Mouse (Mus musculus) intestine, embryonic 15.5 days (tissue): ENCODE results near the gene Col8a2. TPM values are rescaled to one million over a fixed set of nuclear protein-coding genes. Genes with fewer than 3 reads are reported as not detected.

Source experiments
- ATAC-seq: fragments of 200-750 bp; cut with Nextera tagmentation; 2 replicates; pipeline ENCODE4 v1.8.0; 2017; ENCODE audit warnings: moderate TSS enrichment, moderate library complexity
- H3K27ac ChIP-seq: fragments of 300-500 bp; sonication (generic); 2 replicates; pipeline ENCODE4 v1.5.1; 2015; ENCODE audit warnings: mild to moderate bottlenecking, inconsistent platforms
- H3K27me3 ChIP-seq: fragments of 300-500 bp; sonication (generic); replicated peaks from 2 replicates; pipeline ENCODE4 v1.6.1; 2015; ENCODE audit warnings: inconsistent platforms
- H3K36me3 ChIP-seq: fragments of 300-500 bp; sonication (generic); 2 replicates; pipeline ENCODE4 v1.6.1; 2015; ENCODE audit warnings: inconsistent platforms
- H3K4me1 ChIP-seq: fragments of 300-500 bp; sonication (generic); replicated peaks from 2 replicates; pipeline ENCODE4 v1.6.1; 2015; ENCODE audit warnings: inconsistent platforms
- H3K4me2 ChIP-seq: fragments of 300-500 bp; sonication (generic); replicated peaks from 2 replicates; pipeline ENCODE4 v1.6.1; 2015; ENCODE audit warnings: mild to moderate bottlenecking, inconsistent platforms
- H3K4me3 ChIP-seq: fragments of 300-500 bp; sonication (generic); replicated peaks from 2 replicates; pipeline ENCODE4 v1.5.1; 2015; ENCODE audit warnings: inconsistent platforms
- H3K9ac ChIP-seq: fragments of 300-500 bp; sonication (generic); 2 replicates; pipeline ENCODE4 v1.6.1; 2015; ENCODE audit warnings: inconsistent platforms
- H3K9me3 ChIP-seq: fragments of 300-500 bp; sonication (generic); 2 replicates; pipeline ENCODE4 v1.6.1; 2016; ENCODE audit warnings: inconsistent platforms
- WGBS: fragments of 180-500 bp; shearing (Covaris S2); methylation state at CpG from one replicate; pipeline ENCODE4 v1.1.7; 2015; 5-methylcytosine and 5-hydroxymethylcytosine counted together
- polyA plus RNA-seq: library from polyadenylated mRNA; unstranded; fragments of >200 nt; fragmentation: Nextera tagmentation; extraction: Ambion mirVana; gene quantifications from 2 replicates; pipeline ENCODE4 v1.2.1, GENCODE M21; 2015

The Col8a2 gene
- polyA plus RNA-seq, 1 experiment from 2014 or later, result 8.2 TPM

DNA sequence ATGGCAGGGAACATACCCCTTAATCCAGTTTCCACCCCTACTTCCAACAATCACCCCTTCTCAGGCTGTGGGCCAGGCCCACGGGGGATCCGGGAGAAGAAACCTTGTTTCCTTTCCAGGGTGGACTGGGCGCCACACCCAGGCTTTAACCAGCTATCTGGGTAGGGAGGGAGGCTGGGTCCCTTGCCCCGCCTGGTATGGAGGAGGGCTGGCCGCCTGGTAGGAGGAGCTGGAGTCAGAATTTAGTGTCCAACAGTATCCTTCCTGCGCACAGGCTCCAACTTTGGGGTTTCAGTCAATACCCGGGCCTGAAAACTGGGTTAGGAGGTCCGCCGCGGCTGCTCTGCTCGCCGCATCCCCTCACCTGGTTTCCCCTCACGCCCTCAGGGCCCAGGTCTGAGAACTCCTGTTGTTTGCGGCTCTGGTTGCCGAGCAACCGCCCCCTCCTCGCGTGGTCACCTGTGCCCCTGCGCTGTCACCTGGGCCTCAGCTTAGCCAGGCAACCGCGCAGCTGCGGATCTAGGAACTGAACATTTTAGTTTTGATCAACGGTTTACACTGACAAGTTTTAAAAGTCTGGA is 38.8 kb downstream of the Col8a2 start, which contains the start of gene Tekt2:
Gene Tekt2 (minus strand): TSS at position 408 of the 581 bp plus-strand sequence.
- ATAC-seq, result 0 out of 2 replicates have a peak, but pooled peaks have one; percentile 27
- 6% methylated on average over 23 of the region's 23 CpGs for WGBS
- peak within 1 kb of the TSS; percentile 71 for H3K4me2 ChIP-seq
- no peaks in the 10 kb centered on the region for H3K36me3 ChIP-seq
- peak within 1 kb of the TSS; percentile 37; the same call in 1 of the 2 replicates for H3K9ac ChIP-seq
- 0 out of 2 replicates have a peak within 1 kb of the TSS, but pooled peaks have one; percentile 1 for H3K27ac ChIP-seq
- peaks cover 10% of the 10 kb centered on the region; the same call in 1 of the 2 replicates for H3K4me1 ChIP-seq
- H3K27me3 ChIP-seq, result 0 out of 2 replicates have a peak, but pooled peaks cover 3% of the 10 kb centered on the region
- H3K4me3 ChIP-seq, result peak within 1 kb of the TSS; percentile 24
- H3K9me3 ChIP-seq, result no peaks in the 10 kb centered on the region

DNA sequence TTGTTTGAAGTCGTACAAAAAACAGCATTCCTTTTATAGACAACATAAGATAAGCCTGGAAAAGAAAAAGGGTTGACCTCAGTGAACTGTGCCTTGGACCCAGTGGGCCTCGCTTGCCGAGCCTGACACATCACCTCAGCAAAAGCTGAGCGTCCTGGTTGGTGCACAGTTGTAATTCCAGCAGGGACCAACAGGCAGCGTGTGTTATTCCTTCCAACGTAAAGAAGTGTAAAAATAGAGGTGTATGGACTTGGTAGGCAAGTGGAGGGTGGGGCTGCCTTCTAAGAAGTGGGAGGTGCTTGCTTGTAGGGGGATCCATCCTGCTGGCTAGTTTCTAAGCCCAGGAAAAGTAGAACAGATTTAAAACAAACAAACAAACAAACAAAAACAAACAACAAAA is 39.4 kb downstream of the Col8a2 start:
- Histone ChIP-seq H3K4me3 (no peak overlapping the region), H3K9ac (no peak overlapping the region), H3K4me1 (0 out of 2 replicates have a peak, but pooled peaks cover 9% of the 10 kb centered on the region), H3K9me3 (no peaks in the 10 kb centered on the region), H3K27ac (no peak overlapping the region), H3K4me2 (no peak overlapping the region), H3K36me3 (no peaks in the 10 kb centered on the region), H3K27me3 (0 out of 2 replicates have a peak, but pooled peaks cover 3% of the 10 kb centered on the region)
- 21% methylated on average over 6 of the region's 6 CpGs for WGBS
- ATAC-seq, result no peak

GRCm38 (mm10) chr4:126330295-126330694 is 43.7 kb downstream of the Col8a2 start:
- H3K27ac ChIP-seq, result no peak overlapping the region
- H3K4me2 ChIP-seq, result no peak overlapping the region
- no peaks in the 10 kb centered on the region for H3K9me3 ChIP-seq
- H3K4me3 ChIP-seq, result no peak overlapping the region
- no peaks in the 10 kb centered on the region for H3K36me3 ChIP-seq
- H3K4me1 ChIP-seq, result 0 out of 2 replicates have a peak, but pooled peaks cover 3% of the 10 kb centered on the region
- no peak overlapping the region for H3K9ac ChIP-seq
- 86% methylated on average over 4 of the region's 4 CpGs for WGBS
- no peaks in the 10 kb centered on the region for H3K27me3 ChIP-seq
- ATAC-seq, result no peak

GRCm38 (mm10) chr4:126331751-126332150 is 45.2 kb downstream of the Col8a2 start:
- WGBS, result 67% methylated on average over 1 of the region's 1 CpGs
- peak; percentile 43; the same call in 1 of the 2 replicates for ATAC-seq
- Histone ChIP-seq H3K36me3 (no peaks in the 10 kb centered on the region), H3K4me3 (no peak overlapping the region), H3K27me3 (no peaks in the 10 kb centered on the region), H3K9ac (no peak overlapping the region), H3K27ac (no peak overlapping the region), H3K4me2 (no peak overlapping the region), H3K4me1 (no peaks in the 10 kb centered on the region), H3K9me3 (no peaks in the 10 kb centered on the region)

DNA sequence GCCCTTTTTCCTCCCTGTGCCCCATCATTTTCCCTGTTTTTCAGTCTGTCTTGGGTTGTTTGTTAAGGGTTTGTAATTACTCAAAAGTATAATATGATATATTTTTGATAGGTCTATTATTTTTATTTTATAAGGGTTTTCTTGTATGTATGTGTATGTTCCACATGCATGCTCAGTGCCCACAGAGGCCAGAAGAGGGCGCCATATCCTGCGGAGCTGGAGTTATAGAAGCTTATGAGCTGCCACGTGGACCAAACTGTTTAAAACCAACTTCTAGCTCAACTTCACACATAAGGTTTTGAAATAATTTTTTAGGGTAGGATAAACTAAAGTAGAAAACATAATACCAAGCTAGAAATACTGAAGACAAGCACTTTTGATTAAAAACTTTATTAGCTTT is 45.8 kb downstream of the Col8a2 start:
- H3K4me3 ChIP-seq, result no peak overlapping the region
- WGBS, result 46% methylated on average over 3 of the region's 3 CpGs
- H3K27ac ChIP-seq, result no peak overlapping the region
- no peak overlapping the region for H3K4me2 ChIP-seq
- ATAC-seq, result no peak
- H3K27me3 ChIP-seq, result no peaks in the 10 kb centered on the region
- H3K9ac ChIP-seq, result no peak overlapping the region
- H3K4me1 ChIP-seq, result no peaks in the 10 kb centered on the region
- no peaks in the 10 kb centered on the region for H3K36me3 ChIP-seq
- no peaks in the 10 kb centered on the region for H3K9me3 ChIP-seq

- Histone ChIP-seq H3K4me3 (no peak overlapping the region), H3K36me3 (no peaks in the 10 kb centered on the region), H3K4me1 (no peaks in the 10 kb centered on the region), H3K27me3 (no peaks in the 10 kb centered on the region), H3K9me3 (no peaks in the 10 kb centered on the region), H3K9ac (no peak overlapping the region), H3K4me2 (no peak overlapping the region), H3K27ac (no peak overlapping the region)
- WGBS, result 56% methylated on average over 4 of the region's 4 CpGs
- no peak for ATAC-seq
Observed at GRCm38 (mm10) chr4:126339461-126339860, 52.9 kb downstream of the Col8a2 start.

DNA sequence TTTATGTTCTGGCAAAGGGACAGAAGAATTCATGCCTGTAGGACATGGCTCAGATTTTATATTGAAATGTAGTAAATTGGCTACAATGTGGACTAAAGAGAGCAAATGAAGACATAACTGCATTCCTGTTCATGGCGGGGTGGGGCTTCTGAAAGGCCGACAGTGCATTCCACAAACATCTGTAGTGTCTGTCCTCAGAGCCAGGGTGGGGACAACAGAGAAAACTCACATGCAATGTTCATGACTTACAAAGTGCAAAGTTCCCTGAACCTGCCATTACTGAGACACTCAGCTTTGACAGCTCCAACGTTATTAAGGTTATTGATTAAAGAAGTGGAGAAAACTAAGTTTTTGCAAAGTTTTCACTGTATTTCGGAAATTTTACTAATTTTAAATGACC is 56.9 kb downstream of the Col8a2 start:
- no peak for ATAC-seq
- H3K4me3 ChIP-seq, result no peak overlapping the region
- no peak overlapping the region for H3K9ac ChIP-seq
- WGBS, result 64% methylated on average over 4 of the region's 4 CpGs
- no peak overlapping the region for H3K4me2 ChIP-seq
- H3K27me3 ChIP-seq, result no peaks in the 10 kb centered on the region
- H3K9me3 ChIP-seq, result no peaks in the 10 kb centered on the region
- H3K4me1 ChIP-seq, result no peaks in the 10 kb centered on the region
- no peak overlapping the region for H3K27ac ChIP-seq
- H3K36me3 ChIP-seq, result no peaks in the 10 kb centered on the region

DNA sequence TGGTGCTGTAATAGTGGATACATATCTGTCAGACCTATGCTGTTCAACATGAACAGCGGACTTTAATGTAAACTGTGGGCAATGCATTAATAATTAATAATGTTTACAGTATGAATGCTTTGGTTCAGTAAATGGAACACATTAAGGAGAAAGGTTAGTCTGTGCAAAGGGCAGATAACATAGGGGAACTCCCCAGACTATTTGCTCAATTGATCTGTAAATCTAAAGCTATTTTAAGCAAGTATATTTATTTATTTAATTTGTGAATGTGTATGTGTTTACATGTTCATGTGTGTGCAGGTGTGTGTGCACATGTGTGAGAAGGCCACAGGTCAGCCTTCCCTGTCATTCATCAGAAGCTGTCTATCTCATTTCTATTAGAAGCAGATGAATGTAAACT is 73.5 kb downstream of the Col8a2 start:
- no peak for ATAC-seq
- Histone ChIP-seq H3K9me3 (no peaks in the 10 kb centered on the region), H3K4me3 (no peak overlapping the region), H3K27ac (no peak overlapping the region), H3K4me2 (no peak overlapping the region), H3K27me3 (no peaks in the 10 kb centered on the region), H3K4me1 (no peaks in the 10 kb centered on the region), H3K9ac (no peak overlapping the region), H3K36me3 (peaks cover 9% of the 10 kb centered on the region; the same call in 1 of the 2 replicates)
- 90% methylated on average over 1 of the region's 1 CpGs for WGBS

Other genes with a start within 250 kb of the Col8a2 start
- 142 and 166 TPM in 2 replicates for gene Mrps15, start 239.9 kb upstream of the Col8a2 start, polyA plus RNA-seq
- gene Oscp1, start 228.2 kb upstream of the Col8a2 start, polyA plus RNA-seq, result 8.9 and 11.0 TPM in 2 replicates
- 55.3 TPM in 2 replicates for gene Lsm10, start 190.2 kb upstream of the Col8a2 start, polyA plus RNA-seq
- 29.5 and 32.1 TPM in 2 replicates for gene Stk40, start 182.8 kb upstream of the Col8a2 start, polyA plus RNA-seq
- gene Eva1b, start 139.0 kb upstream of the Col8a2 start, polyA plus RNA-seq, result 41.8 and 44.6 TPM in 2 replicates
- gene Sh3d21, start 123.3 kb upstream of the Col8a2 start, polyA plus RNA-seq, result 12.8 and 12.9 TPM in 2 replicates
- gene Thrap3, start 84.0 kb upstream of the Col8a2 start, polyA plus RNA-seq, result 172 and 202 TPM in 2 replicates
- 26.7 and 27.6 TPM in 2 replicates for gene Map7d1, start 30.4 kb upstream of the Col8a2 start, polyA plus RNA-seq
- 94.2 and 99.7 TPM in 2 replicates for gene Trappc3, start 24.5 kb upstream of the Col8a2 start, polyA plus RNA-seq
- 55.4 and 60.7 TPM in 2 replicates for gene Adprhl2, start 34.9 kb downstream of the Col8a2 start, polyA plus RNA-seq
- 7.1 and 7.4 TPM in 2 replicates for gene Tekt2, start 38.9 kb downstream of the Col8a2 start, polyA plus RNA-seq
- gene Ago3, start 142.8 kb downstream of the Col8a2 start, polyA plus RNA-seq, result 10.3 and 10.4 TPM in 2 replicates
- 3.5 and 4.5 TPM in 2 replicates for gene Ago1, start 181.8 kb downstream of the Col8a2 start, polyA plus RNA-seq
- gene Ago4, start 246.7 kb downstream of the Col8a2 start, polyA plus RNA-seq, result 0.97 and 1.1 TPM in 2 replicates